Mouse (Mus musculus) stomach, postnatal 0 days (tissue): ENCODE results near the gene Cobl. TPM values are rescaled to one million over a fixed set of nuclear protein-coding genes. Genes with fewer than 3 reads are reported as not detected.

Experiments
- ATAC-seq: fragments of 200-750 bp; cut with Nextera tagmentation; 2 replicates; pipeline ENCODE4 v1.8.0; 2017; ENCODE audit not compliant: low FRiP score, low TSS enrichment
- DNase-seq: peaks from one replicate; pipeline ENCODE4 v3.0.0-alpha.2; 2016; ENCODE audit warnings: low spot score
- H3K27ac ChIP-seq: fragments of 300-500 bp; sonication (generic); replicated peaks from 2 replicates; pipeline ENCODE4 v1.5.1; 2014; ENCODE audit warnings: mild to moderate bottlenecking, control low read depth
- H3K27me3 ChIP-seq: fragments of 300-500 bp; sonication (generic); 2 replicates; pipeline ENCODE4 v1.6.1; 2014; ENCODE audit warnings: low read length; ENCODE audit not compliant: control insufficient read depth, insufficient read depth
- H3K36me3 ChIP-seq: fragments of 300-500 bp; sonication (generic); 2 replicates; pipeline ENCODE4 v1.6.1; 2014; ENCODE audit warnings: low read length, mixed read lengths; ENCODE audit not compliant: control insufficient read depth, insufficient read depth
- H3K4me1 ChIP-seq: fragments of 300-500 bp; sonication (generic); replicated peaks from 2 replicates; pipeline ENCODE4 v1.6.1; 2014; ENCODE audit warnings: antibody characterized with exemption; ENCODE audit not compliant: control insufficient read depth, insufficient read depth
- H3K4me2 ChIP-seq: fragments of 300-500 bp; sonication (generic); replicated peaks from 2 replicates; pipeline ENCODE4 v1.6.1; 2014; ENCODE audit warnings: low read depth, mild to moderate bottlenecking, control low read depth, moderate library complexity
- H3K4me3 ChIP-seq: fragments of 300-500 bp; sonication (generic); 2 replicates; pipeline ENCODE4 v1.5.1; 2014; ENCODE audit warnings: low read depth, low read length, control low read depth
- H3K9ac ChIP-seq: fragments of 300-500 bp; sonication (generic); 2 replicates; pipeline ENCODE4 v1.6.1; 2014; ENCODE audit warnings: mild to moderate bottlenecking, low read length, control low read depth, mixed read lengths
- H3K9me3 ChIP-seq: fragments of 300-500 bp; sonication (generic); 2 replicates; pipeline ENCODE4 v1.6.1; 2016; ENCODE audit warnings: low read length; ENCODE audit not compliant: control insufficient read depth
- CTCF ChIP-seq: IDR thresholded peaks from 2 replicates; pipeline ENCODE4 v1.5.1; 2016; ENCODE audit warnings: antibody characterized with exemption, low read depth, mild to moderate bottlenecking, moderate library complexity
- EP300 ChIP-seq: optimal IDR thresholded peaks from 2 replicates; pipeline ENCODE3; 2016; ENCODE audit warnings: antibody characterized with exemption
- WGBS: fragments of 180-500 bp; shearing (Covaris S2); extraction: QIAGEN DNeasy Blood & Tissue Kit; methylation state at CpG from one replicate; pipeline ENCODE4 v1.1.7; 2014; 5-methylcytosine and 5-hydroxymethylcytosine counted together
- polyA plus RNA-seq: library from polyadenylated mRNA; unstranded; fragments of >200 nt; fragmentation: Nextera tagmentation; extraction: Ambion mirVana; gene quantifications from 2 replicates; pipeline ENCODE4 v1.2.1, GENCODE M21; 2015

Gene Cobl
- 7.8 and 8.4 TPM in 2 replicates for polyA plus RNA-seq

- Histone ChIP-seq H3K27me3 (no peaks in the 10 kb centered on the region), H3K4me2 (peak within 1 kb of the TSS; percentile 93), H3K9me3 (no peaks in the 10 kb centered on the region), H3K4me1 (no peaks in the 10 kb centered on the region; the same call in 1 of the 2 replicates), H3K9ac (peak within 1 kb of the TSS; percentile 67), H3K4me3 (peak within 1 kb of the TSS; percentile 62), H3K27ac (no peak within 1 kb of the TSS), H3K36me3 (no peaks in the 10 kb centered on the region)
- TF ChIP-seq CTCF (no peak), EP300 (no peak)
- ATAC-seq = peak; percentile 79
- DNase-seq = peak; percentile 65
- 2% methylated on average over 44 of the region's 89 CpGs for whole genome bisulfite sequencing
Observed at GRCm38 (mm10) chr11:12464181-12465162, at the start of gene Cobl. TSS of gene Cobl (minus strand) at chr11:12464960.

GRCm38 (mm10) chr11:12513796-12514195 is 49.0 kb upstream of the Cobl start:
- Histone ChIP-seq H3K9ac (no peak overlapping the region), H3K27me3 (no peaks in the 10 kb centered on the region), H3K4me1 (no peaks in the 10 kb centered on the region), H3K9me3 (no peaks in the 10 kb centered on the region), H3K4me3 (no peak overlapping the region), H3K27ac (no peak overlapping the region), H3K4me2 (no peak overlapping the region), H3K36me3 (no peaks in the 10 kb centered on the region)
- no peak for DNase-seq
- WGBS = 31% methylated on average over 5 of the region's 5 CpGs
- TF ChIP-seq EP300 (no peak), CTCF (no peak)
- no peak for ATAC-seq

- H3K4me1 ChIP-seq = no peaks in the 10 kb centered on the region
- ATAC-seq (no peak), DNase-seq (no peak)
- no peak overlapping the region for H3K4me2 ChIP-seq
- no peak for TF ChIP-seq CTCF
- TF ChIP-seq EP300 = no peak
- H3K36me3 ChIP-seq = no peaks in the 10 kb centered on the region
- H3K9me3 ChIP-seq = no peaks in the 10 kb centered on the region
- H3K27ac ChIP-seq = no peak overlapping the region
- no peaks in the 10 kb centered on the region for H3K27me3 ChIP-seq
- no peak overlapping the region for H3K4me3 ChIP-seq
- 83% methylated on average over 6 of the region's 6 CpGs for WGBS
- H3K9ac ChIP-seq = no peak overlapping the region
Observed at GRCm38 (mm10) chr11:12506371-12506890, 41.7 kb upstream of the Cobl start.

GRCm38 (mm10) chr11:12503756-12504155 is 39.0 kb upstream of the Cobl start:
- Histone ChIP-seq H3K9me3 (no peaks in the 10 kb centered on the region), H3K4me3 (no peak overlapping the region), H3K27me3 (no peaks in the 10 kb centered on the region), H3K4me2 (no peak overlapping the region), H3K4me1 (no peaks in the 10 kb centered on the region), H3K27ac (no peak overlapping the region), H3K36me3 (no peaks in the 10 kb centered on the region), H3K9ac (no peak overlapping the region)
- TF ChIP-seq CTCF (no peak), EP300 (no peak)
- 68% methylated on average over 4 of the region's 4 CpGs for WGBS
- ATAC-seq (no peak), DNase-seq (no peak)

GRCm38 (mm10) chr11:12501721-12502120 is 37.0 kb upstream of the Cobl start:
- no peak overlapping the region for H3K27ac ChIP-seq
- no peak overlapping the region for H3K4me3 ChIP-seq
- no peaks in the 10 kb centered on the region for H3K36me3 ChIP-seq
- H3K27me3 ChIP-seq = no peaks in the 10 kb centered on the region
- ATAC-seq (no peak), DNase-seq (no peak)
- no peaks in the 10 kb centered on the region for H3K4me1 ChIP-seq
- no peak for TF ChIP-seq EP300
- TF ChIP-seq CTCF = no peak
- WGBS = 70% methylated on average over 3 of the region's 3 CpGs
- no peak overlapping the region for H3K9ac ChIP-seq
- no peak overlapping the region for H3K4me2 ChIP-seq
- H3K9me3 ChIP-seq = no peaks in the 10 kb centered on the region

GRCm38 (mm10) chr11:12493791-12494190 is 29.0 kb upstream of the Cobl start:
- Histone ChIP-seq H3K27ac (no peak overlapping the region), H3K27me3 (no peaks in the 10 kb centered on the region), H3K9me3 (no peaks in the 10 kb centered on the region), H3K4me3 (no peak overlapping the region), H3K9ac (no peak overlapping the region), H3K4me2 (no peak overlapping the region), H3K36me3 (no peaks in the 10 kb centered on the region), H3K4me1 (no peaks in the 10 kb centered on the region)
- ATAC-seq (no peak), DNase-seq (no peak)
- TF ChIP-seq CTCF = no peak
- TF ChIP-seq EP300 = no peak
